Mouse (Mus musculus) liver, embryonic 15.5 days (tissue): ENCODE results near the gene Arhgap31. TPM values are rescaled to one million over a fixed set of nuclear protein-coding genes. Genes with fewer than 3 reads are reported as not detected.
"Not testable (repeated sequence)": the region's sequence is repeated elsewhere in the genome, so short reads cannot be mapped to it uniquely, and the experiment has no call there.

Experiments used
- ATAC-seq: fragments of 200-750 bp; cut with Nextera tagmentation; 2 replicates; pipeline ENCODE4 v1.8.0; 2017; ENCODE audit warnings: moderate number of reproducible peaks, mild to moderate bottlenecking, moderate library complexity; ENCODE audit not compliant: insufficient read depth
- H3K27ac ChIP-seq: fragments of 300-500 bp; sonication (generic); replicated peaks from 2 replicates; pipeline ENCODE4 v1.5.1; 2015; ENCODE audit warnings: mild to moderate bottlenecking, inconsistent platforms
- H3K27me3 ChIP-seq: fragments of 300-500 bp; sonication (generic); 2 replicates; pipeline ENCODE4 v1.6.1; 2015; ENCODE audit warnings: mild to moderate bottlenecking, inconsistent platforms
- H3K36me3 ChIP-seq: fragments of 300-500 bp; sonication (generic); replicated peaks from 2 replicates; pipeline ENCODE4 v1.6.1; 2015; ENCODE audit warnings: moderate library complexity, mild to moderate bottlenecking, inconsistent platforms
- H3K4me1 ChIP-seq: fragments of 300-500 bp; sonication (generic); replicated peaks from 2 replicates; pipeline ENCODE4 v1.6.1; 2015; ENCODE audit warnings: inconsistent platforms
- H3K4me2 ChIP-seq: fragments of 300-500 bp; sonication (generic); 2 replicates; pipeline ENCODE4 v1.6.1; 2015; ENCODE audit warnings: moderate library complexity, mild to moderate bottlenecking, inconsistent platforms
- H3K4me3 ChIP-seq: fragments of 300-500 bp; sonication (generic); replicated peaks from 2 replicates; pipeline ENCODE4 v1.5.1; 2015; ENCODE audit warnings: mild to moderate bottlenecking, inconsistent platforms
- H3K9ac ChIP-seq: fragments of 300-500 bp; sonication (generic); 2 replicates; pipeline ENCODE4 v1.6.1; 2015; ENCODE audit warnings: moderate library complexity, mild to moderate bottlenecking, inconsistent platforms
- H3K9me3 ChIP-seq: fragments of 300-500 bp; sonication (generic); replicated peaks from 2 replicates; pipeline ENCODE4 v1.6.1; 2016; ENCODE audit warnings: inconsistent platforms
- WGBS: fragments of 180-500 bp; shearing (Covaris S2); methylation state at CpG from one replicate; pipeline ENCODE4 v1.1.7; 2015; ENCODE audit warnings: mixed read lengths; ENCODE audit not compliant: insufficient replicate concordance; 5-methylcytosine and 5-hydroxymethylcytosine counted together
- polyA plus RNA-seq: library from polyadenylated mRNA; unstranded; fragments of >200 nt; fragmentation: Nextera tagmentation; extraction: Ambion mirVana; gene quantifications from 2 replicates; pipeline ENCODE4 v1.2.1, GENCODE M21; 2015

Arhgap31 gene
- polyA plus RNA-seq, 1 experiment from 2014 or later: 1.5 TPM

- no peak overlapping the region for H3K27ac ChIP-seq
These were observed 30.0 kb downstream of the Arhgap31 start for GRCm38 (mm10) chr16:38683094-38683493.

GRCm38 (mm10) chr16:38681313-38681712 lies 31.8 kb downstream of the Arhgap31 start:
- 59% methylated on average over 2 of the region's 2 CpGs for WGBS
- peaks cover 6% of the 10 kb centered on the region for H3K27me3 ChIP-seq
- H3K36me3 ChIP-seq: no peaks in the 10 kb centered on the region
- no peak overlapping the region for H3K27ac ChIP-seq
- no peak overlapping the region for H3K9ac ChIP-seq
- ATAC-seq: no peak
- no peak overlapping the region for H3K4me2 ChIP-seq
- H3K4me3 ChIP-seq: no peak overlapping the region
- H3K4me1 ChIP-seq: no peaks in the 10 kb centered on the region
- no peaks in the 10 kb centered on the region for H3K9me3 ChIP-seq

More at GRCm38 (mm10) chr16:38683094-38683493, 30.0 kb downstream of the Arhgap31 start:
- 55% methylated on average over 7 of the region's 7 CpGs for WGBS
- Histone ChIP-seq H3K4me2 (no peak overlapping the region), H3K36me3 (no peaks in the 10 kb centered on the region), H3K4me1 (no peaks in the 10 kb centered on the region), H3K4me3 (no peak overlapping the region), H3K27me3 (peaks cover 6% of the 10 kb centered on the region), H3K9me3 (no peaks in the 10 kb centered on the region), H3K9ac (no peak overlapping the region)
- ATAC-seq: no peak

GRCm38 (mm10) chr16:38679431-38680021 lies 33.5 kb downstream of the Arhgap31 start:
- Histone ChIP-seq H3K4me2 (peak overlapping the region; percentile 32), H3K27ac (no peak overlapping the region)
- no peak for ATAC-seq

GRCm38 (mm10) chr16:38678853-38679252 lies 34.2 kb downstream of the Arhgap31 start:
- Histone ChIP-seq H3K4me1 (no peaks in the 10 kb centered on the region), H3K9ac (no peak overlapping the region), H3K4me3 (no peak overlapping the region), H3K36me3 (no peaks in the 10 kb centered on the region), H3K27ac (no peak overlapping the region), H3K9me3 (no peaks in the 10 kb centered on the region), H3K4me2 (no peak overlapping the region), H3K27me3 (peaks cover 6% of the 10 kb centered on the region)
- WGBS: 54% methylated on average over 8 of the region's 8 CpGs
- no peak for ATAC-seq

More at GRCm38 (mm10) chr16:38679431-38680021, 33.5 kb downstream of the Arhgap31 start:
- H3K4me1 ChIP-seq: no peaks in the 10 kb centered on the region
- H3K9ac ChIP-seq: no peak overlapping the region
- 0 out of 2 replicates have a peak overlapping the region, but pooled peaks have one; percentile 6 for H3K4me3 ChIP-seq
- H3K36me3 ChIP-seq: no peaks in the 10 kb centered on the region
- WGBS: 12% methylated on average over 12 of the region's 12 CpGs
- H3K9me3 ChIP-seq: no peaks in the 10 kb centered on the region
- H3K27me3 ChIP-seq: peaks cover 6% of the 10 kb centered on the region

- H3K4me2 ChIP-seq, H3K9me3 ChIP-seq, H3K4me1 ChIP-seq, H3K36me3 ChIP-seq, H3K4me3 ChIP-seq, H3K27me3 ChIP-seq, H3K27ac ChIP-seq, ATAC-seq, H3K9ac ChIP-seq: not testable (repeated sequence)
- WGBS: 63% methylated on average over 2 of the region's 2 CpGs
These were observed 35.1 kb downstream of the Arhgap31 start for GRCm38 (mm10) chr16:38677941-38678340.

GRCm38 (mm10) chr16:38677171-38677570 lies 35.9 kb downstream of the Arhgap31 start:
- ATAC-seq: no peak
- Histone ChIP-seq H3K9me3 (no peaks in the 10 kb centered on the region), H3K4me2 (no peak overlapping the region), H3K27ac (no peak overlapping the region), H3K27me3 (peaks cover 6% of the 10 kb centered on the region), H3K36me3 (no peaks in the 10 kb centered on the region), H3K4me3 (no peak overlapping the region), H3K4me1 (no peaks in the 10 kb centered on the region), H3K9ac (no peak overlapping the region)
- 58% methylated on average over 6 of the region's 6 CpGs for WGBS

- WGBS: 65% methylated on average over 4 of the region's 4 CpGs
- ATAC-seq: no peak
These were observed 36.4 kb downstream of the Arhgap31 start for GRCm38 (mm10) chr16:38676647-38677046.

GRCm38 (mm10) chr16:38675600-38676335 lies 37.3 kb downstream of the Arhgap31 start:
- H3K4me2 ChIP-seq: no peak overlapping the region
- no peak for ATAC-seq
- H3K27me3 ChIP-seq: peaks cover 6% of the 10 kb centered on the region
- H3K9ac ChIP-seq: no peak overlapping the region
- no peak overlapping the region for H3K27ac ChIP-seq
- no peaks in the 10 kb centered on the region for H3K4me1 ChIP-seq
- H3K4me3 ChIP-seq: no peak overlapping the region
- WGBS: 50% methylated on average over 9 of the region's 9 CpGs
- H3K9me3 ChIP-seq: no peaks in the 10 kb centered on the region
- H3K36me3 ChIP-seq: no peaks in the 10 kb centered on the region

More at GRCm38 (mm10) chr16:38676647-38677046, 36.4 kb downstream of the Arhgap31 start:
- Histone ChIP-seq H3K27me3 (peaks cover 6% of the 10 kb centered on the region), H3K9me3 (no peaks in the 10 kb centered on the region), H3K36me3 (no peaks in the 10 kb centered on the region), H3K4me2 (no peak overlapping the region), H3K4me1 (no peaks in the 10 kb centered on the region), H3K27ac (no peak overlapping the region), H3K9ac (no peak overlapping the region), H3K4me3 (no peak overlapping the region)

- H3K27ac ChIP-seq: no peak overlapping the region
- no peaks in the 10 kb centered on the region for H3K36me3 ChIP-seq
- no peaks in the 10 kb centered on the region for H3K27me3 ChIP-seq
- no peak overlapping the region for H3K9ac ChIP-seq
- H3K4me2 ChIP-seq: no peak overlapping the region
- H3K4me3 ChIP-seq: no peak overlapping the region
- no peaks in the 10 kb centered on the region for H3K9me3 ChIP-seq
- no peaks in the 10 kb centered on the region for H3K4me1 ChIP-seq
- ATAC-seq: no peak
- WGBS: 64% methylated on average over 11 of the region's 11 CpGs
These were observed 38.2 kb downstream of the Arhgap31 start for GRCm38 (mm10) chr16:38674891-38675290.

- Histone ChIP-seq H3K9ac (no peak overlapping the region), H3K4me3 (no peak overlapping the region), H3K4me2 (no peak overlapping the region), H3K4me1 (no peaks in the 10 kb centered on the region), H3K9me3 (no peaks in the 10 kb centered on the region), H3K27ac (no peak overlapping the region), H3K36me3 (no peaks in the 10 kb centered on the region), H3K27me3 (no peaks in the 10 kb centered on the region)
- no peak for ATAC-seq
- WGBS: 74% methylated on average over 15 of the region's 15 CpGs
These were observed 39.6 kb downstream of the Arhgap31 start for GRCm38 (mm10) chr16:38673511-38673910.

- 63% methylated on average over 7 of the region's 7 CpGs for WGBS
- no peak for ATAC-seq
- no peaks in the 10 kb centered on the region for H3K9me3 ChIP-seq
- H3K36me3 ChIP-seq: no peaks in the 10 kb centered on the region
- H3K4me3 ChIP-seq: no peak overlapping the region
- no peak overlapping the region for H3K4me2 ChIP-seq
- H3K27me3 ChIP-seq: no peaks in the 10 kb centered on the region
- H3K27ac ChIP-seq: no peak overlapping the region
- H3K4me1 ChIP-seq: no peaks in the 10 kb centered on the region
- H3K9ac ChIP-seq: no peak overlapping the region
These were observed 40.1 kb downstream of the Arhgap31 start for GRCm38 (mm10) chr16:38672947-38673346.
